Mouse (Mus musculus) B cell, adult 2 months (primary cell): ENCODE measurements around the gene Hook2.
A peak's percentile ranks its signal among the peaks of the same experiment; 100 is the strongest.

ENCODE experiments used
- DNase-seq, 2 experiments: peaks; one replicate each; pipeline ENCODE4 v3.0.0; 2022

Hook2 gene

GRCm38 (mm10) chr8:84973803-84974542 lies 16.4 kb upstream of the Hook2 start:
- peak; percentile 73 to 77 for DNase-seq

GRCm38 (mm10) chr8:84974543-84975142 lies 15.8 kb upstream of the Hook2 start:
- peak; percentile 29 to 37 for DNase-seq

GRCm38 (mm10) chr8:84975434-84975833 lies 15.0 kb upstream of the Hook2 start:
- peak; percentile 90 to 93 for DNase-seq

GRCm38 (mm10) chr8:84976031-84976762 lies 14.2 kb upstream of the Hook2 start:
- peak; percentile 96 to 97 for DNase-seq

GRCm38 (mm10) chr8:84976763-84977434 lies 13.5 kb upstream of the Hook2 start:
- DNase-seq: peak in 1 of 2 experiments; percentile 57

- peak; percentile 81 for DNase-seq
These were observed 12.8 kb upstream of the Hook2 start for GRCm38 (mm10) chr8:84977435-84978247.

GRCm38 (mm10) chr8:84978248-84978940 lies 12.0 kb upstream of the Hook2 start, which contains the start of gene Junb:
Gene Junb, minus strand, starts transcription at chr8:84978718.
- peak; percentile 95 to 97 for DNase-seq

- peak; percentile 95 to 97 for DNase-seq
These were observed 10.6 kb upstream of the Hook2 start for GRCm38 (mm10) chr8:84979599-84980421.

- DNase-seq: peak; percentile 59 to 63
These were observed 9.6 kb upstream of the Hook2 start for GRCm38 (mm10) chr8:84980622-84981358.

- DNase-seq: peak in 1 of 2 experiments; percentile 35
These were observed 8.5 kb upstream of the Hook2 start for GRCm38 (mm10) chr8:84981644-84982498.

- DNase-seq: peak; percentile 48 to 52
These were observed 7.8 kb upstream of the Hook2 start for GRCm38 (mm10) chr8:84982499-84983011.

GRCm38 (mm10) chr8:84984294-84985048 lies 5.9 kb upstream of the Hook2 start:
- peak; percentile 46 to 53 for DNase-seq

- DNase-seq: no peak
These were observed 5.2 kb upstream of the Hook2 start for GRCm38 (mm10) chr8:84985049-84985683.

- DNase-seq: peak; percentile 97 to 98
These were observed 4.6 kb upstream of the Hook2 start for GRCm38 (mm10) chr8:84985684-84986378.

GRCm38 (mm10) chr8:84986379-84986945 lies 3.9 kb upstream of the Hook2 start:
- DNase-seq: no peak

- DNase-seq: no peak
These were observed 3.0 kb upstream of the Hook2 start for GRCm38 (mm10) chr8:84987388-84987787.
